Mouse (Mus musculus): ENCODE measurements at regions not wholly inside any gene's neighbourhood (a gene's known extent, or its start where the extent isn't known, plus 50 kb on each side); places are given as distances from the start of the nearest gene placed in this dataset.

DNA sequence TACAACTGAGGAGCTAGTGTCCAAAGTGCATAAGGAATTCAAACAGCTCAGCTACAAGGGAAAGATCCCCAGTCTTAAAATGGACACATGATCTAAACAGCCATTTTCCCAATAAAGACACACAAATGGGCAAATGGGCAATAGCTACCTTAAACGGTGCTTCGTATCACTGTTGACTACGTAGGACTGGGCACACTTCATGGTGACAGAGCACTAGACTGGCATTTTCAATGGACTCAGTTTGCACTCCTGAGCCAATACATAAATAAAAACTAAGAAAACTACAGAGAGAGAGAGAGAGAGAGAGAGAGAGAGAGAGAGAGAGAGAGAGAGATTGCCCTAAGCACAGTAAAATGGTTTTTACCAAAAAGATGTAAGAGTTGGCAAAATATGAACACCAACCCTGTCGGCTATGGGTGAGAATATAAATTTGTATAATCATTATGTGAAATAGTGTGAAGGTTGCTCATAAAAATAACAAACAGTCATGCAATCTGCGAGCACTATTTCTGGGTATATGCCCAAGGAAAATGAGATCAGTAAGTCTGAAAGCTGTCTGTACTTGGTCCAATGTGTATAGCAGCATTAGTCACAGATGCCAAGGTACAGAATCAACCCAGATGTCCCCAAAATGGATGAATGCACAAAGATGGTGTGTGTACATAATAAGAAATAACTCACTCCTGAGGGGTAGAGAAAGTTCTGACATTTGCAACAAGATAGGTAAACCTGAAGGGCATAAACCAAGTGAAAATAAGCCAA, 312.9 kb upstream of the Clec14a start:
- DNase-seq = no peak

DNA sequence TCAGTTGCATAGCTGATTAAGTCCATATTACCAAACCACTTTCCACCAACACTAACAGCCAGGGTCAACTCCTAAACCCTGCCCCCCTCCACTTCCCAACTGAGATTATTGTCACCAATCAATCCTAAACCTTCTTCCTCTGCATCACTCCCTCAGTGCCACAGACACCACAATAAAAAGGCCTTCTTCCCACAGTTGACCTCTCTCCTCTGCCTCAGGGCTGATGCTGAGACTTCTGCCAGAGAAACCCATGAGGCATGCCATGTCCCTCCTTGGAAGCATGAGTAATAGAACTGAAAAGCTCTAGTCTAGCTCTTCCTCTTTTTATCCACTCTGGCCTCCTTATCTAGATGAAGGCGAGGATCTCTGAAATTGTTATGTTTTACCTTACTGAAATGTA, 300.0 kb upstream of the Clec14a start:
- no peak for DNase-seq

DNA sequence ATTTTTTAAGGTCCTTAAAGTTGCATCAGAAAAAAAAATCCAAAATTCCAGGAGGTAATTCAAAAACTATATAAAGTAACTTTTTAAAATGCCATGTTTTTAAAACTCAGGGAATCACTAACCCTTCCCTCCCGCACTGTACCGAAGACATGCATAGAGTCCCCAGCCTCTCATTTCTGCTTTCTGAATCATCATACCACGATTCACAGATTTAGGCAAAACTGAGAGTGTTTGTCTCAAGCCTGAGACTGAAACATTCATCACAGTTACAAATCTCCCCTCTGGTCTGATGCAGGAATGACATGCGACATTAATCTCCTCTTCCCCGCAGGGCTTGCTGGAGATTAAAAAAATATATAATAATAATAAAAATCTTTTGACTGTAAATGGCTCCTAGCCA, 291.8 kb upstream of the Clec14a start:
- DNase-seq = no peak

DNA sequence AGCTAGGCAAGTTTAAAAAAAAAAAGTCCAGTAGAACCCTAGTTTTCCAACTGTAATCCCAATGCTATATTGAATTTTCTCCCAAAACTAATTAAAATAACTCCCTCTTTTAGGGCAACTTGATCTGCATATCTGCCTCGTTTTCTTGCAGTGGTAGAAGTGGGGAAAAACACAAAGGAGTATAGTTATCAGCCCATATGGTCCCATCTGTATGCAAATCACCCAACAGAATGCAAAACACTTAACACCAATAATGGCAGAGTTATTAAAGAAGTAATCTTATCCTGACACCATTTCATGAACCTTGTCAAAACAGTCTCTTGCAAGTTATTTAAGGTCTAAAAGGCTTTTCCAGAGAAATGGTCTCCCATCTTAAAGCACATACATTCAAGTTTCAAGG, 290.7 kb upstream of the Clec14a start:
- no peak for DNase-seq

DNA sequence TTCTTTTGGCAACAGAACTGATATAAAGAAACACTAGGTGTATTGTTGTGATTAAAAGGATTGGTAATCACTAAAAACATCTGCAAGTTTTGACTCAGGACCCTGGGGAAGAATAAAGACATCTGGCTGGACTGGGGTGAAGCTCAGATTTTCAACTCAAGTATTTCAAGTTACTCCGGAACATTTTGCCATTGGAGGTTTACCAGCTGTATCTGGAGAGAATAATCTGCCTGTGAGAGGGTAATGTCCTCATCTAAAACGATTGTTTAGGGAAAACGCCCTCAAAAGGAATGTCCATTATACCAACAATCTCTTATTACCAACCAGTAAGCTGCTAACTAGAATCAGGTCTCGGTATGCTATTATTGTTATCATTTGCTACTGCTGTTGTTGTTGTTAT, 288.2 kb upstream of the Clec14a start:
- no peak for DNase-seq

DNA sequence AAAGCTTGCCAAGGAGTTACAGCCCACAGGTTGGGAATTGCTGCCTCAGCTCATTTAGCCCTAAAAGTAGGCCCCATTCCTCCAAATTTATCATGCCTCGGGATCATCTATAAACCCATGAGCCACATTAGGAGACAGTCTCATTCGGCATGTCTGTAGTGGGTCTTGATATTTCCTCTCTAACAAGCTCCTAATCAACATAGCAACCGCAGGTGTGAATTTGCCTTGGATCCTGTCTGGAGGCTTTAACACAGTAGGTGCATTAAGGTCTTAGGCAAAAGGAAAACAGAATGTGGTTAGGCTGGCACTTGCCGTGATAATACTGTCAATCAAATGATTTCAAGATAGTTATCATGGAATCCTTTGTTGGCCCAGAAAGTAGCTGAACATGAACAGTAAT, 287.7 kb upstream of the Clec14a start:
- DNase-seq = no peak

DNA sequence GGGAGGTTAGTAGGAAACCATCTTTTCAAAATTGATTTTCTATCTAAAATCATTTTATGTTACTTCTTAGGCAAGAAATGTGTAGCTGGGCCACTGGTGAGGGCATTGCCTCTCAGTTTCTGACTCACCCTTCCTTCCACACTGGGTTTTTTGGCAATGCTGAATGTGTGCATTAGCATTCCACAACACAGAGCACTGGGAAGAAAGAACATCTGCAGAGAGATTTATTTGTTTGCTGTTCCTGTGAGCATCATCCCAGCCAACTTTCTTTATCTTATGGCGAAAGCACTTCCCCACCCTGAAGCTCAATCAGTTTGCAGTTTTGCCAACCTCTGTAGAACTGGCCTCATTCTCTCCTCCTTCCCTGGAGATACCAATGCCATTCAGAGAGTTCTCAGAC, 287.0 kb upstream of the Clec14a start:
- DNase-seq = no peak

DNA sequence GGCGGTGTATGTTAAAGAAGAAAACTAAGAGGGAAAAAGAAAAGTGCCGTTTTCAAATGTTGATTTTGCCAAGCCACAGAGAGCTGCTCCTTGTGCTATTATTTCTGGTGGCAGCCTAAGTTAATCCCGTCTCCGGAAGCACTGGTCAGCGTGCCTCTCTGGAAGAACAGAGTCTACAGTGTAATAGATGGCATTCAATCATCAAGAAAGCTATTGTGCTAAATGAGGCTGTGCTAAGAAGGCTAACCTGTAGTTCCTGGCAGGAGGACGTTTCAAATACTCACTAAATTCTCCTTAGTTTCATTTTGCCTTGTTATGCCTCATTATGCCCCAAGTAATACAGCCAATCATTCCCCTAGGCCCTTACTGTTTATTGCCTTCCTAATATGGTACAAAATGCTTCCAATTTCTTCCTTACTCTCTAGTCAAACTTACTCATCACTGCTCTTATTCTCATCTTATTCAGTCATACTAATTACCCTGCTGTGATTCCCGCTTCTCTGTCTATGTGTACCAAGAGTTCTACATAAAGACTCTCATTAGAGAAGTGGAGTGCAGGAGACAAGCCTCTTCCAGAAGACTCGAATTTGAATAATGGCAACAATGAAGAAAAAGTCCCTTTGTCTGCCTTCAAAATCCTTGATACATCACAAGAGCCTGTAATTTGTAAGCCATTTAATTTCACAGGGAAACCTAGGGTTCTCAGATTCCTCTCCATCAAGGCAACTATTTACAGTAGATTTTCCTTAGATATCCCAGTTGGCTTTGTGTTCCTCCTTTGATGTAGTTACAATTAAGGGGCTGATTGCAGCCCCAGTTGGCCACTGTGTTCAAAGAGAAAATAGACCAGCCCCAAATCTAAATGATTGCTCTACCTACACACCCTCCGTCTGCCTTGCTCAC, 282.0 kb upstream of the Clec14a start:
- no peak for DNase-seq

DNA sequence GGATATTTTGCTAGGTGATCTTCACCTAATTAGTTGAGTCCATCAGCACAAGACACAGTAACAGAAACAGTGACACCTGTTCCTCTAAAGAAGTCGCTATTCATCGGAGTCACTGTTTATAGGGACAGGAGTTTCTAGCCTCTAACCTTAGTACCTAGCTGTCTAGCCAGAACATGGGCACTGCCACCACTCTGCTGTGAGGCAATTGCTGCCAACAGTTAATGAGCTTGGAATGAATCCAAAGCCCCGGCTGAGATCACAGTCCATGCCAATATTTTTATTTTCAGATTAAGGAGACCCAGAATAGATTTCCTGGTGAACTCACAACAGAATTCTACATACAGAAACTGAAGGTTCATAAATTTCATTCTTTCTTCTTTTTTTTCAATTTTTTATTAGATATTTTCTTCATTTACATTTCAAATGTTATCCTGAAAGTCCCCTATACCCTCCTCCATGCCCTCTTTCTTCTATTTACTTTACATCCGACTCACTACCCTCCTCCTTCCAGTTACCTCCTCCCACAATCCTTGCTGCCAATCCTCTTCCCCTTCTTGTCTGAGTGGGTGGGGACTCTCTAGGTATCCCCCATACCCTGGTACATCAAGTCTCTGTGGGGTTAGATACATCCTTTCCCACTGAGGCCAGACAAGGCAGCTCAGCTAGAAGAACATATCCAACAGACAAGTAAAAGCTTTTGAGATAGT, 276.9 kb upstream of the Clec14a start:
- peak; percentile 20 for DNase-seq

DNA sequence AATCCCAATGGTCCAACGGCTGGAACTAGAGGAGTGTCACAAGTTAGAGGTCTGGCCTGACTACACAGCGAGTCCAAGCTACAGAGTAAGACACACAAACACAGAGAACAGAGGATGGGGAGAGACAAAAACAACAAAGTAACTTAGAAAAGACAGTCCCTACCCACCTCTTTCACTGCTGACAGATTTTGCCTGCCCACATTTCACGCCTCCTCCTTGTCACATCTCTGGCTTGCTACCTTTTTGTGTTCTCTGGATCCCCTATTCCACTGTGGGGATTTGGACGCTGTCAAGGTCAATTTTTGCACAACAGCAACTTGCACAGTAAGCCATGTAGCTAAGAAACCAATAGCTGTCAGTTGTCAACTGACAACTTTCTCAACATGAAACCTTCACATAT, 275.8 kb upstream of the Clec14a start:
- no peak for DNase-seq

DNA sequence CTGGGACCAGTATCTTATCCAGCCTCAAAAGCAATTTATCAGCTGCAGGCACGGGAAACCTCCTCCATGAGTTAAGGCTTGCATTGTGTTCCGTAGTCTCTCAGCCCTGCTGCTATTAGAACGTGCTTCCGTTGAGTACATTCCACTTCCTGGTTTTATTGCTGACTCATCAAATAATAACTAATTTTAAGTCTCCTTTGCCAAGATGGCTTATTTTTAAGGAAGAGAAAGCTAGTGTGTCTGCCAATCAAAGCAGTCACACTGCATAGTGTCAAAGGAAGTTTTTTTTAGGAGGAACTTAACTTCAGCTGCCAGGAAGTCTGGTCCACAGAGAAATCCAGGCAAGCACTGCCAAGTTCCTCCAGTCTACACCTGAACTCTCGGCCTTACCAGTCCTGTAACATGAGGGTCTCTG, 269.2 kb upstream of the Clec14a start:
- DNase-seq = no peak

DNA sequence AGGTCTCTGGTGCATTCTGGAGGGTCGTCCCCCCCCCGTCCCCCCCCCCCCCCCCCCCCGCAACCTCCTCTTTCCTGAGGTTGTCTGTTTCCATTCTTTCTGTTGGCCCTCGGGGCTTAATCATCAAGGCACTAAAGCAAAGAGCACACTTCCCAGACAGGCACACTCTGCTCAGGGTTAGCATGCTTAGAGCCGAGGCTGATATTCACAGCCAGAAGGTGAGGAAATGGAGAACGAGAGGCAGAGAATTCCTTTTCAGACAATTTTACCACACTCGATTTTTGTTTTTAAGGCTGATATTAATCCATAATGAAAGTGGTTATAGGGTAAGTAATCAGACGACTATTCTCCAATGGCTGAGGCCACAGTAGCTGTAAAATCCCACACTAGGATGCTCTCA, 268.7 kb upstream of the Clec14a start:
- DNase-seq = no peak

DNA sequence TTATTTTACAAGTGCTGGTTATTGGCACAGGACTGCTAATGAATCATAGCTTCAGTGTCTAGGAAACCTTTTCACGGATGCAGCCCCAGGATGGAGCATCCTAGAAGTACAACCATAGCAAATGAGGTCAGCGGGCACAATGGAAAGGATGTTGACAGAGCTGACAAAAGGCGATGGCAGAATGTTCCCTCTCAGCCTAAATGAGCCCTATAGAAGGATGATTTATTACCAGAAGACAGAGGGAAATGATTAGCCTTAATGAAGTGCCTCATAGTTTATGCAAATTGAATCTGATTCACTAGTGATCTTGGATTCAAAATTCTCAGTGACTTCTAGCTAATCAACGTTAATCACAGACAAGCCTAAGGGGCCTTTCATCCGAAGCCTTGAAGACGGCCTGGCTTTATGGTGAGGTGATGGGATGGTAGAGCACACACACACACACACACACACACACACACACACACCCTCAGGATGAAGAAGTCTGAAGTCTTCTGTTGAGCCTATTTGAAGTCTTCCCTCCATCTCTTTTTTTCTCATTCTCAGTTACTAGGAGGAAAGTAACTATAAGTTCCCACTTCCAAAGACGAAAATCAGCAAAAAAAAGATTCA, 267.4 kb upstream of the Clec14a start:
- DNase-seq = no peak

DNA sequence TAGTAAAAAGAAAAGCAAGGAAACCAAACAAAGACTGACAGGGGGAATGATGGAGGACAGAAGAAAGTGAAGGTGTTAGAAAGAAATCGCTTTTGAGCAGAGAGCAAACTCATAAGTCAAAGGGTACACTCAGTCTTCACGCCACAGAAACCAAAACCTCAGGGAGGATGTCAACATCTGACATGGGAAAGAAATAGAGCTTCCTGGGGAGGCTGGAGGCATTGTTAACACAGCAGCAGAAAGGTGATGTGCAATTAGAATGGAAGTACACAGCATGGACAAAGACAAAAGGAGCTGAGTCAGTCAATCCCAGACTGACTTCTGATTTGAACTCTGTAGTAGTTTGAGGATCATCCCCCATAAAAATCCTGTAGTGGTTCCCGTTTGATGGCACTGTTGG, 261.2 kb upstream of the Clec14a start:
- DNase-seq = no peak

DNA sequence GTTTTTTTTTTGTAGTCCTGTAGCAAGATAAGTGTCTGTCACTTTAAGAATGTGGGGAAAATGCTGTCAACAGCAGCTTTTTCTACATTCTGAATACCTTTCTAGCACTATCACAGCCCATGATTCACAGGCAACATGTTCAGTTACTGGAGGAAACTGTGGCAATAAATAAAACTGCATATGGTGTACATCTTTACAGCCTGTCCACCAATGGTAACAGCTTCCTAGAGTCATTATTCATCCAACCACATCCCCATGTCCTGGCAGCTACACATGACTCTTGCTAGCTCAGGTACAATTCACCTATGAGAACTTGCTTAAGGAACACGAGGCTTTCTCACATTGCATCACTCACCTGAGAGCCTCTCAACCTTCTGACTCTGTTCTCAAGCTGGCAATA, 247.7 kb upstream of the Clec14a start:
- DNase-seq = no peak

DNA sequence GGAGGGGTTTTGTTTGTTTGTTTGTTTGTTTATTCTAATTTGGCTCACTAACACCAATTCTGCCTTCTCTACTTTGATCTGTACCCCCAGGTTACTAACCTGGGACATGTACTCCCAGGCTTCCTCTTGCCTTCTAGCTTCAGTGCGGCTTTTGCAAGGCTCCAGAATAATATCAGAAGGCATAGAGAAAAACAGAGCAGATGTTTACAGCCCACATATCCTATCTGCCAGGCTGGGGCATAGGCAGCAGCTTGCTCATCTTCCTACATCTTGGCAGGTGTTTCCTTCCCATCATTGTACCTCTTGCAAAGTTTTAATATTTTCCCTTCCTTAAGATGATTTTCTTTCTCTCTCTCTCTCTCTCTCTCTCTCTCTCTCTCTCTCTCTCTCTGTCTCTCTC, 244.9 kb upstream of the Clec14a start:
- DNase-seq = no peak

DNA sequence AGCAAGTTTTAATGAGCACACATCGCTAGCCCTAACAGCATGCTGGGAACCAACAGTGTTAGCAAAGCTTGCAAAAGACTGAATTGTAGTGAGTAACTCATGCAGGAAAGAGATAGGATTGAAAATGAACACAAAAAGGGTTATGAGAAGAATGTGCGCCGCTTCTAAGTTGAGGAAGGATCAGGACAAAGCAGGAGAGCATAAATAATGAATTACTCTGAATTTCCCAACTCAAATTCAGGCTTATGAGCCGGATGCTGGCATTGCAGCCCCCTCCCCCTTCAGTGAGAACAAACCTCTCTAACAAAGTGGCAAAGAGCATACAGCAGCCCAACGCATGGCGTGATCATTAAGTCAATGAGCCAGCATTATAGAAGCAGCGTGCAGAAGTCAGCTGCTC, 243.6 kb upstream of the Clec14a start:
- DNase-seq = no peak

DNA sequence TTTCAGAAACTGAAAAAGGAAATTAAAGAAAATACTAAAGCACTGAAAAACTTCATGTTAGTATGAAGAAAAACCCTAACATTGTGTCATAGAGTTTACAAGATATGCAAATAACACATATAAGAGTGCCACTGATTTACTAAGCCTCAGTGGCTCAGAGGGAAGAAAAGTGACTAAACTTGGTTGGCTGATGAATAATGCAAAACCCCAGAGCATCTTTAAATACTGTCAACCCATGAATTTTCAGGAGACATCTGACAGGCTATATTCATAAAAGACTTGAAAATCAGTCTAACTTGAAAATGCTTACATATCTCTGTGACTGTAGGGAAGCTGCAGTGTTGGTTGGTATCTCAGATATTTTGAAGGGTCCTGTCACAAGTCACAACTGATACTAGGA, 235.2 kb upstream of the Clec14a start:
- no peak for DNase-seq

DNA sequence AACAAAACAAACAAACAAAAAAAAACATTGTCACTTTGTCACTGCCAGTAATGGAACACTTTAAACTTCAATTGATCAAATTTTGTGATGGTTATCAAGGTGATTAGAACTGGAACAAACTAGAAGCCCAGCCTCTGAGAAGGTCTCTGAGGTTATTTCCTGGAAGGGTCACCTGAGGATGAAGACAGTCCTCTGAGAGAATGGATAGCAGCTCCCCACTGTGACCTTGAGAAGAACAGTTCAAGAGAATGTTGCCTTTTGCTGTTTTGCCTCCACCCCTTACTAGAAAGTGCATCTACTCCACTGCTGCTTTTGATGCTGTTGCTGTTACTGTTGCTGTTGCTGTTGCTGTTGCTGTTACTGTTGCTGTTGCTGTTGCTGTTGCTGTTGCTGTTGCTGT, 205.1 kb upstream of the Clec14a start:
- DNase-seq = no peak

DNA sequence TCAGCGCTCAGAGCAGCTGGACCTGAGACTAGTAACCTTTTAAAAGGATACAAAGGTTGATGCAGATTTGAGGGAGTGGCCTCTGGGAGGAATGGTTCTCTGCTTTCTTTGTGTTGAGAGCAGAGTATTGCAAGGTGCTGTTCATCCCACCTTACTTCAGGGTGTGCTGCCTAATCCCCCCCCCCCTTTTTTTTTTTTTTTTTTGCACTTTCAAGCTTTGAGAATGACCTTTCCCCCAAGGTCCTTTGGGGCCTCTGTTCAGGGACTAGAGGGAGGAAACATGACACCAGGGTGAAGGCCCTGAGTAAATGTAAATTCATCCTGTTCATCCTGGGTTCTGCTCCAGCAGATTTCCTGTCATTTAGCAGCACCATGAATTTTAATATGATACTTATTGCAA, 204.4 kb upstream of the Clec14a start:
- DNase-seq = no peak

DNA sequence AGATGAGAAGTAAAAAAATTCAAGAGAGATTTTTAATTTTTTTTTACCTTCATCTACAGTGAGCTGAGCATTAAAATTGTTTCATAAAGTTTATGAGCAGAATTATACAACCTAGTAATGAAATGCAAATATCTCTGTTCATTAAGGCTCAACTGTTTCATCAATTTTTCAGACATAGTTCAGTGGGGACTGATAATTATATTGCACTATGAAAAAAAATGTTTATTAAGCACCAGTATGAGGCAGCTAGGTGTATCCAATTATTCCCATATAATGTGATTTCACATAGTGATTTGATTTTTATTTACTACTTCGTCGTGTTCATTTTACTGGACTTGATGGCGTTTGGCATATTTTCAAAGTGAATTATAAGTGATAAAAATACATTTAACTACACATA, 191.4 kb upstream of the Clec14a start:
- DNase-seq = no peak

DNA sequence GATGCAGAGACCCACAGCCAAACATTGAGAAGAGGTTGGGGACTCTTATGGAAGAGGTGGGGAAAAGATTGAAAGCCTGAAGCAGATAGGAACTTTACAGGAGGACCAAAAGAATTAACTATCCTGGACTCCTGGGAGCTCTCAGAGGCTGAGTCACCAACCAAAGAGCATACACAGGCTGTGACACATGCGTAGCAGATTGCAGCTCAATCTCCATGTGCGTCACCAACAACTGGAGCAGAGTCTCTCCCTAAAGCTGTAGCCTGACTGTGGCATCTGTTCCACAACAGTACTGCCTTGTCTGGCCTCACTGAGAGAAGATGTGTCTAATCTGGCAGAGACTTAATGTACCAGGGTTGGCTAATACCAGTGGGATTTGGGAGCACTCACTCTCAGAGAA, 185.7 kb upstream of the Clec14a start:
- no peak for DNase-seq

DNA sequence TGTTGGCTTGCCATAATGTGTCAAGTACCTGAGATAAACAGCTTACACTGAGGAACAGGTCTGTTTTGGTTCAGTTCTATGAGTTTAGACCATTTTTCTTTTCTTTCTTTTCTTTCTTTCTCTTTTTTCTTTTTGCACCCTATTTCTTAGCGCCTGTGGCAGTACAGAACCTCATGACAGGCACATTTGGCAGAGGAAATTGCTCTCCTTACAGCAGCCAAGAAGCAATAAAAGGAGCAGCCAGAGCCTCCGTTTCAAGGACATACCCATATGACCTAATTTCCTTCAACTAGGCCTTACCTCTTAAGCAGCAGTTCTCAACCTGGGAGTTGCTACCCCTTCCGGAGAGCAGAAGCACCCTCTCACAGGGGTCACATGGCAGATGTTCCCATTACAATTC, 173.9 kb upstream of the Clec14a start:
- DNase-seq = no peak

Data from lung, postnatal 14 days (tissue).